Mouse (Mus musculus): ENCODE data around the gene Klrc2. TPM values are rescaled to one million over a fixed set of nuclear protein-coding genes. Genes with fewer than 3 reads are reported as not detected.
"Not testable (repeated sequence)": the region's sequence is repeated elsewhere in the genome, so short reads cannot be mapped to it uniquely, and the experiment has no call there.

The Klrc2 gene
- under 1 TPM in 1 of 2 experiments, not detected in 1; 0.19 TPM for polyA plus RNA-seq (2017; shearing (Covaris generic))

GRCm38 (mm10) chr6:129660589-129660988 lies at the start of gene Klrc2:
Gene Klrc2 (minus strand): TSS chr6:129660689.
- ATAC-seq = not testable (repeated sequence)

- not testable (repeated sequence) for ATAC-seq
Measured at GRCm38 (mm10) chr6:129691436-129691835, 30.9 kb upstream of the Klrc2 start.

- ATAC-seq = no peak
Measured at GRCm38 (mm10) chr6:129680379-129680778, 19.9 kb upstream of the Klrc2 start.

- no peak for ATAC-seq
Measured at GRCm38 (mm10) chr6:129678873-129679272, 18.4 kb upstream of the Klrc2 start, which contains the start of gene Klrc1. Gene Klrc1 (minus strand): TSS chr6:129678973.

GRCm38 (mm10) chr6:129661301-129661700 lies 812 bp upstream of the Klrc2 start:
- ATAC-seq = not testable (repeated sequence)

GRCm38 (mm10) chr6:129644054-129644453 lies 16.4 kb downstream of the Klrc2 start:
- not testable (repeated sequence) for ATAC-seq

- not testable (repeated sequence) for ATAC-seq
Measured at GRCm38 (mm10) chr6:129643237-129643636, 17.3 kb downstream of the Klrc2 start, which contains the start of gene Klrc3. Gene Klrc3 (minus strand): TSS chr6:129643337.

- not testable (repeated sequence) for ATAC-seq
Measured at GRCm38 (mm10) chr6:129631046-129631445, 29.4 kb downstream of the Klrc2 start.

- ATAC-seq = no peak
Measured at GRCm38 (mm10) chr6:129623735-129624134, 36.8 kb downstream of the Klrc2 start, which contains the start of gene Klrk1. Gene Klrk1 (minus strand): TSS chr6:129623864.

GRCm38 (mm10) chr6:129608372-129608771 lies 52.1 kb downstream of the Klrc2 start:
- peak; percentile 78 for ATAC-seq

Other genes starting within 250 kb of the Klrc2 start
- not detected for gene Clec1a, start 208.7 kb downstream of the Klrc2 start, polyA plus RNA-seq (2017; shearing (Covaris generic))
- under 1 TPM in 1 of 2 experiments, not detected in 1; 0.16 TPM for gene Olr1, start 153.5 kb downstream of the Klrc2 start, polyA plus RNA-seq (2017; shearing (Covaris generic))
- gene Tmem52b, start 148.1 kb downstream of the Klrc2 start, polyA plus RNA-seq (2017; shearing (Covaris generic)) = not detected
- gene Gabarapl1, start 127.5 kb downstream of the Klrc2 start, polyA plus RNA-seq (2017; shearing (Covaris generic)) = 10 to 100 TPM in 1 of 2 experiments, 1 to 10 TPM in 1; 6.9 to 13.7 TPM
- gene Klre1, start 82.8 kb downstream of the Klrc2 start, polyA plus RNA-seq (2017; shearing (Covaris generic)) = under 1 TPM in 1 of 2 experiments, not detected in 1; 0.35 TPM
- gene Klrd1, start 68.9 kb downstream of the Klrc2 start, polyA plus RNA-seq (2017; shearing (Covaris generic)) = not detected
- gene Klrk1, start 36.8 kb downstream of the Klrc2 start, polyA plus RNA-seq (2017; shearing (Covaris generic)) = under 1 TPM; 0.39 to 0.49 TPM
- gene Klrc3, start 17.4 kb downstream of the Klrc2 start, polyA plus RNA-seq (2017; shearing (Covaris generic)) = not detected
- gene Klrc1, start 18.3 kb upstream of the Klrc2 start, polyA plus RNA-seq (2017; shearing (Covaris generic)) = under 1 TPM in 1 of 2 experiments, not detected in 1; 0.17 TPM
- not detected for gene Klri1, start 56.4 kb upstream of the Klrc2 start, polyA plus RNA-seq (2017; shearing (Covaris generic))
- gene Klri2, start 79.8 kb upstream of the Klrc2 start, polyA plus RNA-seq (2017; shearing (Covaris generic)) = not detected
- not detected for gene Gm156, start 123.6 kb upstream of the Klrc2 start, polyA plus RNA-seq (2017; shearing (Covaris generic))
- gene Gm17631, start 202.0 kb upstream of the Klrc2 start, polyA plus RNA-seq (2017; shearing (Covaris generic)) = not detected
- gene Klra17, start 216.0 kb upstream of the Klrc2 start, polyA plus RNA-seq (2017; shearing (Covaris generic)) = not detected

Data from CD4-positive, CD25-positive, alpha-beta regulatory T cell, adult 4 months (primary cell).